Mouse (Mus musculus): ENCODE measurements at regions not wholly inside any gene's neighbourhood (a gene's known extent, or its start where the extent isn't known, plus 50 kb on each side); places are given as distances from the start of the nearest gene placed in this dataset.
"Not testable (repeated sequence)": the region's sequence is repeated elsewhere in the genome, so short reads cannot be mapped to it uniquely, and the experiment has no call there.

GRCm38 (mm10) chr8:35020480-35020879, 745.1 kb upstream of the Gm19410 start:
- no peak for DNase-seq (ENCODE audit: low spot score in 2 of 2)

DNA sequence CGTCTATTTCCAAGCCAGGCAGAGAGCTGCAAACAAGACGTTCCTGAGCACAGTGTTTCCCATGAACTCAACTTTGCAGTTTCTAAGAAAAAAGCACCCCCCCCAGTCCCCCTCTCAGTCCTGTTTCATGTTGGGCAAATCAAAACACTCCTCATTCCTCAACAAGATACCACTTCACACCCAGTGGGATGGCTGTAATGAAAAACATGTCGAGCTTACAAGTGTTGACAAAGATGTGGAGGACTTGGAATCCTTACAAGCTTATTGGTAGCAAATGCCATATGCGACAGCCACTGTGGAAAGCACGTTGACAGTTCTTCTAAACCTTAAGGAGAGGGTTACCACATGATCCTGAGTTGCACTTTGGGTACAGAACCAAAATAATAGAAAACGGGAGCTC, 742.9 kb upstream of the Gm19410 start:
- DNase-seq (ENCODE audit: low spot score in 2 of 2), result no peak

DNA sequence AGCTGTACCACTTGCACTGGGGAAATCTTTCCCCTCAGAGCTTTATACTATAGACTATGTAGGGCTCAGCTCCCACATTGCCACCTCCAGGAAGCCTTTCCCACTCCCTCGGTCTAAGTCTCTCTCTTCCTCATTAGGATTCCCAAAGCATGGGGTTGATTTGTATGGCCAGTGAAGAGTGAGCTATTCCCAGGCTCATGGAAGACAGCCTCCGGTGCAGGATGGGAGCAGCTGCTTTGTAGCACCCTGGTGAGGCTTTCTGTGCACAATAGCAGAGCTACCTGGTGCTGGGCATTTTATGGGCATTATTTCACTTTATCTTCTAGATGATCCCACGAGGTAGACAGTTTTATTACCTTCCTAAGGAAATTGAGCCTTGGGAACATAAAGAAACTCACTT, 717.8 kb upstream of the Gm19410 start:
- no peak for DNase-seq (ENCODE audit: low spot score in 2 of 2)

DNA sequence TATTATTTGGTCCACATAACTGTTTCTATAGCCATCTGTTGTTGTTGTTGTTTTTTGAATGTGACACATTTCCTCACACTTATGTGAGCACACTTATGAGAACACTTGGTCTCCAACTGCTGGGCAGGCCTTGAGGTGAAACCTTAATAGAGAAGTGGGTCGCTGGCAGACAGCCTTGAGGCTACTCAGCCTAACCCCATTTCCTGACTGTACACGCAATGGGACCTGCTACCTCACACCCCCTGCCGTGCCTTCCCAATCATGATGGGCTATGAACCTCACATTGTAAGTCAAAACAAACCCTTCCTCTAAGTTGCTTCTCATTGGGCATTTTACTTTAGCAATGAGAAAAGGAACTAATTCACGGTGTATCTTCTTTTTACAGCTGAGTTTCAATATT, 712.1 kb upstream of the Gm19410 start:
- no peak for DNase-seq (ENCODE audit: low spot score in 2 of 2)

DNA sequence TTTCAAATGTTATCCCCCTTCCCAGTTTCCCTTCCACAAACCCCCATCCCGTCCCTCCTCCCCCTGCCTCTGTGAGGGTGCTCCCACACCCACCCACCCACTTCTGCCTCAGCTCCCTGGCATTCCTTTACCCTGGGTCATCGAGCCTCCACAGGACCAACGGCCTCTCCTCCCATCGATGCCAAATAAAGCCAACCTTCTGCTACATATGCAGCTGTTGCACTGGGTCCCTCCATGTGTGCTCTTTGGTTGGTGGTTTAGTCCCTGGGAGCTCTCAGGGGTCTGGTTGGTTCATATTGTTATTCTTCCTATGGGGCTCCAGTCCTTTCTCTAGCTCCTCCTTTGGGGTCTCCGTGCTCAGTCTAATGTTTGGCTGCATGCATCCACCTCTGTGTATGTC, 704.5 kb upstream of the Gm19410 start:
- no peak for DNase-seq (ENCODE audit: low spot score in 2 of 2)

DNA sequence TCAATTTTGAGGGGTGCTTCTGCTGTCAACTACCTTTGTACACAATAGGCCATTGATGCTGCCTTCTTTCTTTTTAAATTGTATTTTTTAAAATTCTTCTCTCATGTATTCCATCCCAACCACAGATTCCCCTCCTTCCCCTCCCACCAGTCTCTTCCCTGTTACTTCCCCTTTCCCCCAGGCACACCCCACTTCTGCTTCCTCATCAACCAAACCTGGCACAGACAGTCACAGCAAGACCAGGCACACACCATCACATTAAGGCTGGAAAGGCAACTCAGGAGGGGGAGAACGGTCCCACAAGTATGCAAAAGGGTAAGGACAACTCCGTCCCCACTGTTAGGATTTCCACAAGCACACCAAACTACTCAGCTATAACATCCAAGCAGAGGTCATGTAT, 697.4 kb upstream of the Gm19410 start:
- no peak for DNase-seq (ENCODE audit: low spot score in 2 of 2)

- no peak for DNase-seq (ENCODE audit: low spot score in 2 of 2)
Observed at GRCm38 (mm10) chr8:35070246-35070989, 695.2 kb upstream of the Gm19410 start.

- no peak for DNase-seq (ENCODE audit: low spot score in 2 of 2)
Observed at GRCm38 (mm10) chr8:35075971-35076370, 689.6 kb upstream of the Gm19410 start.

DNA sequence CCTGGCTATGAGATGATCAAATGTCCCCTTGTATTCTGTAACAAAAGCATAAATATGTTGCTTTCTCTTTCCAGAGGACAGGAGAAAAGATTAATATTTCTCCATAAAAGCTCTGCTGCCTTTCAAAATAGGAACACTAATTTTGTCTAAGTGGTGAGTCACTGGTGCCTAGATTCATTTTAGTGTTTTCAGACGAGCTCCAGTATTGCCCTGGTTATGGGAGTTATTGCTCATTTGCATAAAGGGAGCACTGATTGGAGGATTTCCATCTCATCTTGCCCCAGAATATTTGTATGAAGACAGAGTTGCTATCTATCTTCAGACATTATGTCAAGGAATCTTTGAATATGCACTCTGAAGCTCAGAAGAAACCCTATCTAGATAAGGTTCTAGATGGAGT, 682.4 kb upstream of the Gm19410 start:
- no peak for DNase-seq (ENCODE audit: low spot score in 2 of 2)

DNA sequence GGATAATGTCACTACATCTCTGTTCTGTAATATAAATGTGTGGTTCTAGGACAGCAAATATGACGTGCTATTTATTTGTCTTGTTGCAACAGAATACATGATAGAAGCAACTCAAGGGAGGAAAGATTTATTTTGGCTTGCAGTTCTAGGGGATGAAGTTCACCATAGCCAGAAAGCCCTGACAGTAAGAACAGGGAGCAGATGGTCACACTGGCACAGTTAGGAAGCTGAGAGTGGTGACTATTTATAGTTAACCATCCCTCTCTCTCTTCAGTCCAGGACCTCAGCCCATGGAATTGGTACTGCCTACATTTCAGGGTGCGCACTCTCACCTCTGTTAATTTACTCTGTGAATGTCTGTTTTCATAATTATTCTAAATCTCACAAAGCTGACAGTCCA, 678.5 kb upstream of the Gm19410 start:
- DNase-seq (ENCODE audit: low spot score in 2 of 2), result no peak

GRCm38 (mm10) chr8:35088380-35089244, 677.0 kb upstream of the Gm19410 start:
- no peak for DNase-seq (ENCODE audit: low spot score in 2 of 2)

DNA sequence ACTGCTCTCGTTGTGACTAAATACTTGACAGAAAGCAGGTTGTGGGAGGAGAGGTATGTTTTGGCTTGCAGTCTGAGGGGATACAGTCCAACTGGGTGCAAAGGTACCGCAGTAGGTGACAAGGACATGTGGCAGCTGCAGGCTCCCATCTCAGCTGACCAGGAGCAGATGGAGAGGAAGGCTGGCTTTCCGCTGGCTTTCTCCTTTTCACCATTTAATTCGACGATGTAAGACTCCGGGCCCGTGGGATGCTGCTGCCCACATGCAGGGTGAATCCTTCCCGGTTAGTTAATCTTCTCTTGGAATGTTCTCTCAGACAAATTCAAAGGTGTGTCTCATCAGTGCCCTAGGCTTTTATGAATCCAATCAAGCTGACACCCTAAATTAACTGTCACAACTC, 676.1 kb upstream of the Gm19410 start:
- DNase-seq (ENCODE audit: low spot score in 2 of 2), result no peak

- DNase-seq (ENCODE audit: low spot score in 2 of 2), result no peak
Observed at GRCm38 (mm10) chr8:35101701-35102100, 663.9 kb upstream of the Gm19410 start.

GRCm38 (mm10) chr8:35102102-35102501, 663.5 kb upstream of the Gm19410 start:
- DNase-seq (ENCODE audit: low spot score in 2 of 2), result not testable (repeated sequence)

GRCm38 (mm10) chr8:35104465-35104876, 661.1 kb upstream of the Gm19410 start:
- DNase-seq (ENCODE audit: low spot score in 2 of 2), result not testable (repeated sequence)

GRCm38 (mm10) chr8:35109506-35110217, 655.9 kb upstream of the Gm19410 start:
- DNase-seq (ENCODE audit: low spot score in 2 of 2), result no peak

GRCm38 (mm10) chr8:35110286-35110685, 655.3 kb upstream of the Gm19410 start:
- DNase-seq (ENCODE audit: low spot score in 2 of 2), result no peak

DNA sequence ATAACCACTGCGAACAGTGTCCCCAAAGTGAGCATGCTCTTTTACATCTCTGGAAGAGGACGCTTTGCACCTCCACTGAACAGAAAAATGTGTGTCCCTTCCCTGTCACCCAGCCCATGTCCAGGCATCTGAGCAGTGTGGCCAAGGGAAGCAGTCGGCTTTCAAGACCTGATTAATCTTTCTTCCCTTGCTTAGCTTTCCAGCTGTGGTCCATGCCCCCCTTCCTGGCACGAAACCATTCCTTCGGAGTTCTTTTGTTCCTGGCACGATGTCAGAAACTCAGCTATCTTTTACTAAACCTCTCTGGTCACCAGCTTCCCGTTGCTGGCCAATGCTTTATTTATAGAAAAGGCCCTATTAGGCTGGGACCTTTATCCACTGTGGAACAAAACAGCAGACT, 654.5 kb upstream of the Gm19410 start:
- no peak for DNase-seq (ENCODE audit: low spot score in 2 of 2)

GRCm38 (mm10) chr8:35112591-35113265, 652.9 kb upstream of the Gm19410 start:
- no peak for DNase-seq (ENCODE audit: low spot score in 2 of 2)

- no peak for DNase-seq (ENCODE audit: low spot score in 2 of 2)
Observed at GRCm38 (mm10) chr8:35114031-35114430, 651.6 kb upstream of the Gm19410 start.

- no peak for DNase-seq (ENCODE audit: low spot score in 2 of 2)
Observed at GRCm38 (mm10) chr8:35120612-35121011, 645.0 kb upstream of the Gm19410 start.

DNA sequence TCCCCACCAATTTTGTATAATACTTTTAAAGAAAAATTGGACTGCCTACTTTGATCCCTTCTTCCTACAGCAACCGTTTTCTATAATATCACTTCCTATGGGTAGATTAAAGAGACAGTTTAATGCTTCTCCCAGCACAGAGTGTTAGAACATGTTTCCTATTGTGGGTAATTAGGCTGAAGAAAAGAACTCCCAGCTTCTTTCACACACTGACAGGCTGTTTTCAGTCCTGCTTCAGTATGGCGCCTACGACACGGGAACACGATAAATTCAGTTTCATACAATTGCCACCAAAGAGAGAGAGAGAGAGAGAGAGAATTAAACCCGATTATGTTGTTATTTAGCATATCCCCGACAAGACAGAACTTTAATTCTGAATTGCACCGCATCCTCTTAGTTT, 644.5 kb upstream of the Gm19410 start:
- DNase-seq (ENCODE audit: low spot score in 2 of 2), result no peak
